Mouse (Mus musculus) thymus, adult 2 months (tissue): ENCODE measurements around the gene Dennd6b.

ENCODE experiments used
- CTCF ChIP-seq: fragments of 200-500 bp; IDR thresholded peaks from 2 replicates; pipeline ENCODE4 v1.5.1; 2012; ENCODE audit warnings: mild to moderate bottlenecking, control low read depth, low read length, moderate library complexity, borderline replicate concordance; ENCODE audit not compliant: control insufficient read depth, poor library complexity, insufficient read depth; ENCODE audit errors: extremely low read depth
- POLR2A ChIP-seq: fragments of 200-500 bp; IDR thresholded peaks from 2 replicates; pipeline ENCODE4 v1.6.1; 2012; ENCODE audit warnings: mild to moderate bottlenecking, low read length, control low read depth, moderate library complexity; ENCODE audit not compliant: control insufficient read depth, poor library complexity, insufficient read depth; ENCODE audit errors: extremely low read depth

GRCm38 (mm10) chr15:89147895-89148294 is 48.4 kb downstream of the Dennd6b start:
- no peak for TF ChIP-seq CTCF
- TF ChIP-seq POLR2A = no peak
